Mouse (Mus musculus): ENCODE results near the gene Shisa8.

DNA sequence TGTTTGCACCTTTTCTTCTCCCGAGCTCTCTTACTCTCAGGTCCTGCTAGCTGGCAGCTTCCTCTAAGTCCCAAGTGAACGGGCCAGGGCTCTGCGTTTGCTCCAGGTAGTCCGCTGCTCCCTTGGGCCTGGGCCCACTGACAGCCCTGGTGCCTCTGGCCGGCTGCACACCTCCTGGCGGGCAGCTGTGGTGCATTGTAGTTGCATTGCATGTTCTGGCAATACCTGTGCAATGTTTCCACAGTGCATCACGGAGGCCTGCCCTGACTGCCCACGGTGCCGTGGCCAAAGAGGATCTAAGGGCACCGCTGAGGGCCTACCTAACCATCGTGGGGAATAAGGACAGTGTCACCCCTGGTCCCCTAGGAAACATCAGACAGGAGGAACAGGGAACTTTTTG lies 14.7 kb downstream of the Shisa8 start:
- no peak for TF ChIP-seq CTCF (IDR thresholded peaks at IDR 0.05; ENCODE audit: low read depth)
- no peak for TF ChIP-seq EP300 (IDR thresholded peaks at IDR 0.05; ENCODE audit: low read depth)

All from liver, postnatal 0 days (tissue).